Mouse (Mus musculus): ENCODE results near the gene Gm13040. TPM values are rescaled to one million over a fixed set of nuclear protein-coding genes. Genes with fewer than 3 reads are reported as not detected.
"Not testable (repeated sequence)": the region's sequence is repeated elsewhere in the genome, so short reads cannot be mapped to it uniquely, and the experiment has no call there.

Gm13040 gene
- not detected in 2 replicates for polyA plus RNA-seq (2016; fragmentation: Nextera tagmentation; extraction: Ambion mirVana)

DNA sequence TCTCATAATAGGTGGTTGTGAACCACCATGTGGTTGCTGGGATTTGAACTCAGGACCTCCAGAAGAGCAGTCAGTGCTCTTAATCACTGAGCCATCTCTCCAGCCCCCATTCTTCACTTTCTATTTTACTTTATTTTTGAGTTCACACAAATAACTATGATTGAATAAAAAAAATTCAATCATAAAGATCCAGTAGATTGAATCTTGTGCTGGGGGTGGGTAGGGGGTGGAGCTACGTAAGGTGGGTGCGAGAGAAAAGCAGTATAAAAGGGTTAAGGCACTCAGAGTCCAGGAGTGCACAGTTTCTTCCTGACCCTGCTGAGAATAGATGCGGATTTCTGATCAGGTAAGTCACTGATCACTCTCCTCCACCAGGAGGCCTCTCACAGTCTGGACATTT lies at the start of gene Gm13040:
TSS of gene Gm13040 (plus strand) at position 301 of the 400 bp plus-strand sequence.
- DNase-seq (ENCODE audit: low spot score); H3K27me3 ChIP-seq (ENCODE audit: low read depth, poor library complexity, severe bottlenecking); H3K36me3 ChIP-seq; H3K27ac ChIP-seq (replicated peaks); H3K4me1 ChIP-seq; H3K4me3 ChIP-seq; H3K9me3 ChIP-seq (replicated peaks): not testable (repeated sequence)
- no CpG with 5 or more reads among the region's 3 CpGs for WGBS

DNA sequence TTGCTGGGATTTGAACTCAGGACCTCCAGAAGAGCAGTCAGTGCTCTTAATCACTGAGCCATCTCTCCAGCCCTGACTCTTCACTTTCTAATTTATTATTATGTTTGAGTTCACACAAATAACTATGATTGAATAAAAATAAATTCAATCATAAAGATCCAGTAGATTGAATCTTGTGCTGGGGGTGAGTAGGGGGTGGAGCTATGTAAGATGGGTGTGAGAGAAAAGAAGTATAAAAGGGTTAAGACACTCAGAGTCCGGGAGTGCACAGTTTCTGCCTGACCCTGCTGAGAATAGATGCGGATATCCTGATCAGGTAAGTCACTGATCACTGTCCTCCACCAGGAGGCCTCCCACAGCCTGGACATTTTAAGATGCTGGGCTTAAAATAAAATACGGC lies 24.7 kb upstream of the Gm13040 start, which contains the start of gene Gm13043:
TSS of gene Gm13043 (plus strand) at position 301 of the 400 bp plus-strand sequence.
- Histone ChIP-seq H3K4me1 (no peaks in the 10 kb centered on the region), H3K27me3 (ENCODE audit: low read depth, poor library complexity, severe bottlenecking) (no peaks in the 10 kb centered on the region), H3K27ac (replicated peaks) (no peak within 1 kb of the TSS), H3K4me3 (no peak within 1 kb of the TSS), H3K9me3 (replicated peaks) (peaks cover 12% of the 10 kb centered on the region; the same call in 1 of the 2 replicates), H3K36me3 (no peaks in the 10 kb centered on the region)
- DNase-seq (ENCODE audit: low spot score), result no peak
- 81% methylated on average over 3 of the region's 3 CpGs for WGBS

DNA sequence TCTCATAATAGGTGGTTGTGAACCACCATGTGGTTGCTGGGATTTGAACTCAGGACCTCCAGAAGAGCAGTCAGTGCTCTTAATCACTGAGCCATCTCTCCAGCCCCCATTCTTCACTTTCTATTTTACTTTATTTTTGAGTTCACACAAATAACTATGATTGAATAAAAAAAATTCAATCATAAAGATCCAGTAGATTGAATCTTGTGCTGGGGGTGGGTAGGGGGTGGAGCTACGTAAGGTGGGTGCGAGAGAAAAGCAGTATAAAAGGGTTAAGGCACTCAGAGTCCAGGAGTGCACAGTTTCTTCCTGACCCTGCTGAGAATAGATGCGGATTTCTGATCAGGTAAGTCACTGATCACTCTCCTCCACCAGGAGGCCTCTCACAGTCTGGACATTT lies 15.6 kb downstream of the Gm13040 start, which contains the start of the genes BC080695 and Gm13057:
TSS of gene BC080695 (plus strand) at position 301 of the 400 bp plus-strand sequence.
TSS of gene Gm13057 (plus strand) at position 310 of the 400 bp plus-strand sequence.
- H3K27me3 ChIP-seq (ENCODE audit: low read depth, poor library complexity, severe bottlenecking); H3K4me1 ChIP-seq; H3K27ac ChIP-seq (replicated peaks); H3K9me3 ChIP-seq (replicated peaks); H3K36me3 ChIP-seq; DNase-seq (ENCODE audit: low spot score); H3K4me3 ChIP-seq: not testable (repeated sequence)
- WGBS, result no CpG with 5 or more reads among the region's 3 CpGs

Other genes starting within 250 kb of the Gm13040 start
- gene Pdpn, start 236.4 kb upstream of the Gm13040 start, polyA plus RNA-seq (2016; fragmentation: Nextera tagmentation; extraction: Ambion mirVana), result 79.5 and 108 TPM in 2 replicates
- 0.06 and 0.35 TPM in 2 replicates for gene Lrrc38, start 186.2 kb upstream of the Gm13040 start, polyA plus RNA-seq (2016; fragmentation: Nextera tagmentation; extraction: Ambion mirVana)
- gene Pramel1, start 141.5 kb upstream of the Gm13040 start, polyA plus RNA-seq (2016; fragmentation: Nextera tagmentation; extraction: Ambion mirVana), result not detected in 2 replicates
- gene Pramef8, start 123.5 kb upstream of the Gm13040 start, polyA plus RNA-seq (2016; fragmentation: Nextera tagmentation; extraction: Ambion mirVana), result 19.5 and 23.8 TPM in 2 replicates
- gene Oog4, start 85.6 kb upstream of the Gm13040 start, polyA plus RNA-seq (2016; fragmentation: Nextera tagmentation; extraction: Ambion mirVana), result not detected in 2 replicates
- gene Gm13043, start 24.6 kb upstream of the Gm13040 start, polyA plus RNA-seq (2016; fragmentation: Nextera tagmentation; extraction: Ambion mirVana), result not detected in 2 replicates
- gene BC080695, start 15.7 kb downstream of the Gm13040 start, polyA plus RNA-seq (2016; fragmentation: Nextera tagmentation; extraction: Ambion mirVana), result not detected in 2 replicates
- not detected in 2 replicates for gene Gm13057, start 15.8 kb downstream of the Gm13040 start, polyA plus RNA-seq (2016; fragmentation: Nextera tagmentation; extraction: Ambion mirVana)
- gene Gm13083, start 79.0 kb downstream of the Gm13040 start, polyA plus RNA-seq (2016; fragmentation: Nextera tagmentation; extraction: Ambion mirVana), result not detected in 2 replicates
- not detected in 2 replicates for gene Gm13088, start 121.3 kb downstream of the Gm13040 start, polyA plus RNA-seq (2016; fragmentation: Nextera tagmentation; extraction: Ambion mirVana)
- gene Gm13089, start 166.8 kb downstream of the Gm13040 start, polyA plus RNA-seq (2016; fragmentation: Nextera tagmentation; extraction: Ambion mirVana), result not detected in 2 replicates
- gene Gm13078, start 183.5 kb downstream of the Gm13040 start, polyA plus RNA-seq (2016; fragmentation: Nextera tagmentation; extraction: Ambion mirVana), result not detected in 2 replicates